Mouse (Mus musculus) ES-CJ7 (cell line): Measurements from ENCODE around the gene Ccdc130.

Source experiments
- DNase-seq: peaks from one replicate; pipeline ENCODE4 v3.0.0; 2011; ENCODE audit warnings: low read depth, low spot score

The Ccdc130 gene

GRCm38 (mm10) chr8:84237542-84238229, 32.5 kb downstream of the Ccdc130 start:
- peak; percentile 80 for DNase-seq

- peak; percentile 100 for DNase-seq
Measured at GRCm38 (mm10) chr8:84236998-84237473, 33.1 kb downstream of the Ccdc130 start, which contains the start of gene Zswim4. Zswim4 (minus strand) TSS chr8:84237055.

- no peak for DNase-seq
Measured at GRCm38 (mm10) chr8:84236410-84236997, 33.7 kb downstream of the Ccdc130 start.

- DNase-seq = no peak
Measured at GRCm38 (mm10) chr8:84235746-84236409, 34.3 kb downstream of the Ccdc130 start.

- DNase-seq = no peak
Measured at GRCm38 (mm10) chr8:84233055-84233454, 37.1 kb downstream of the Ccdc130 start.

- DNase-seq = peak; percentile 85
Measured at GRCm38 (mm10) chr8:84230735-84231134, 39.4 kb downstream of the Ccdc130 start.

DNA sequence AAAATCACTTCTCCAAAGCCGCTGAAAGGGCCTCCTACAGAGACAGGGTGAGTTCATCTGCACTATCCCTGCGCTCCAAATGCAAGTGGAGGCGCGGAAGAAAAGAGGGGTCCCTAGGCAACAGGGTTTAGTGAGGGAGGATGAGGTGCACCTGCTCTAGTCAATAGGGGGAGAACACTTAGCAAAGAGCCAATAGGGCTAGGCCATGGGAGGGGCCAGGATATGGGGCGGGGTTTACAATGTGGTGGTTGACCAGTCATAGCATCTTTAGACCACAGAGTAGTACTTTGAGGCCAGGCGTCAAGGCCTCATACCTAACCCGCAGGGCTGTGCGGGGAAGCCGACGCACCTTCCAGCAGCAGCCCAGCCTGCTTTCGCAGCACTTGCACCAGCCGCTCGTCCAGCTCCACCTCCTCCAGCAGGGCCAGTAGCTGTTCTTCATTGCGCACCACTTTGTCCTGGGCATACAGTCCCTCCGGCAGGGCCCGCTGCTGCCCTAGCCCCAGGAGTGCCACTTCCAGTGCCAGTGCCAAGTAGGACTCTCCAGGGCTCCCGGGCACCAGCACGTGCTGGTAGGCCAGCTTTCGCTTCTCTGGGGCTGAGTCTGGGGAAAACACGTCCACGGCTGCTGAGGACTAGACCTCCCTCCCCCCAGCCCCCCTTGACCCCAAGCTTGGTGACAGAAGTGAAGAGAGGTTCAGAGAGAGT, 46.7 kb downstream of the Ccdc130 start:
- peak; percentile 78 for DNase-seq

GRCm38 (mm10) chr8:84222566-84223165, 47.5 kb downstream of the Ccdc130 start:
- DNase-seq = no peak

DNA sequence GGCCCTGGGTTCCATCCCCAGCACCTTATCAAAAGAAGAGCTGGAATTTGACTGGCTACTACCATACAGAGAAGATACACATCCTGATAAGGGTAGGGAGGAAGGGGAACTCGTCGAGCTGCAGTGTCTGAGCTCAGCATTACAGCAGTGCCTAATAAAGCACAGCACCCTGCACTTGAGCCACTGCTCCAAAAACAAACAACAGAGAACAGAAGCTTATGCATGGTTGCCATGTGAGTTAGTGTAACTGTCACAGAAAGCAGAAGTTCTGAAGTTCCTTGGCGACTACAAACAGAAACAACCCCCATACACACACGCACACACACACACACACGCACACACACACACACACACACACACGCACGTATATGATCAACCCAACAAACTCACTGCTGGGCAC, 50.1 kb downstream of the Ccdc130 start:
- no peak for DNase-seq

GRCm38 (mm10) chr8:84218143-84218542, 52.0 kb downstream of the Ccdc130 start:
- no peak for DNase-seq

DNA sequence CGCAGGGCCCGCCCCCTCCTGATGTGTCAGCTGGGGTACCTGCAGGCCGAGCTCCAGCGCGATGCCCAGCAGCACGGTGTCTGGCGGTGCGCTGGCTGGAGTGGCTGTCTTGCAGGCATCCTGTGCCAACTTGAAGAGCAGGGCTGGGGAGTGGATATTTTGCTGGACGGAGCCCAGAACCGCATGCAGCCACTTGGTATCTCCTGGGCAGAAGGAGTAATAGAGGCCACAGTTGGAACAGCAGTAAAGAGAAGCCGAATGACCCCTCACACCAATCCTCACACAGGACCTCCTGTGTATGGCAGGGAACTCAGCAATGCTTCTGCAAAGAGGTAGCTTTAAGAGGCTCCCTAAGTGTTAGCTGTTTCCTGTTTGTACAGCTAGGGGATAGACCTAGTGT, 53.0 kb downstream of the Ccdc130 start:
- DNase-seq = no peak

DNA sequence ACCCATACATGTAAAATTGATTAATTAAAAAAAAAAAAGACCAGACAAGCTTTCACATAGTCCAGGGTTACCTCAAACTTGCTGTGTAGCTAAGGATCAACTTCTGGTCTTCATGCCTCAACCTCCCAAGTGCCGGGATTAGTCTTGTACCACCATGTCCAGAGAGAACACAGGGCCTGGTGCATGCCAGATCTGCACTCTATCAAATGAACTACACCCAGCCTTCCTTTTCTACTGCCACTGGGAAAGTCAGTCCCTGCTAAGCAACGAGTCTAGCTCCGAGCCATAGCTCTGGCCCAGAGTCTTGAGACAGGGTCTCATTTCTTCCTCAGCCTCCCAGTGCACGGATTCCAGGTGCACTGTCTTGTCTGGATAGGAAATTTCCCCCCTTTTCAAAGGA, 56.9 kb downstream of the Ccdc130 start:
- no peak for DNase-seq

DNA sequence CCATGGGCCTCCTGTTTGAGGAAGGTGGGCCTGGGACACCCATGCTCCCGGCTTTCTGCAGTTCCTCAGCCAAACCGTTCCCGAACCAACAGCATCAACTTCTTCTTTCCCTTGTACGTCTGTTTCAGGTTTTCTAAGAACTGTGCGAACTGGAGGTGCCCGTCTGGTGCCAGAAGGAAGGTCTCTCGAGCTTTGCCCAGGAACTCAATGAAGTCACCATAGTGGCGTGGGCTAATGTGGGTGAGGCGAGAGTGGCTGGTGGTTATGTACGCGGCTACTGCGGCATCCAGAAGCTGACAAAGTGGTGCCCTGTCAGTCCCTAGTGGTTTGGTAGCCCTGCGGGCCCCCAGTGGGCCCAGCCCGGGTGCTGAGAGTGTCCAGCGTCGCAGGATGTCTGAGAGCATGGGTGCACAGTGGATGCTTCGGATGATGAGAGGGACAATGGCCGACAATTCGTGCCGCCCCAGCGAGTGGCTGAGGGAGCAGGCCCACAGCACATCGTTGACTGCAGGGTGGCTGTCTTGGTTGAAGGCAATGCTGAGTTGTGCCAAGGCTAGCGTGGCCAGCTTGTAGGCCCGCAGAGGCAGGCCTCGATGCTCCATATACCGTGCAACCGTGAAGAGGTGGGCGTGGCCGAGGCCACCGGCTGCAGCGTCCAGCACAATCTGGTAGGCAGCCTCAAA, 58.2 kb downstream of the Ccdc130 start:
- no peak for DNase-seq

GRCm38 (mm10) chr8:84211202-84211601, 59.0 kb downstream of the Ccdc130 start:
- DNase-seq = no peak

GRCm38 (mm10) chr8:84210167-84210791, 59.9 kb downstream of the Ccdc130 start:
- peak; percentile 80 for DNase-seq

- DNase-seq = no peak
Measured at GRCm38 (mm10) chr8:84208381-84209380, 61.5 kb downstream of the Ccdc130 start.

DNA sequence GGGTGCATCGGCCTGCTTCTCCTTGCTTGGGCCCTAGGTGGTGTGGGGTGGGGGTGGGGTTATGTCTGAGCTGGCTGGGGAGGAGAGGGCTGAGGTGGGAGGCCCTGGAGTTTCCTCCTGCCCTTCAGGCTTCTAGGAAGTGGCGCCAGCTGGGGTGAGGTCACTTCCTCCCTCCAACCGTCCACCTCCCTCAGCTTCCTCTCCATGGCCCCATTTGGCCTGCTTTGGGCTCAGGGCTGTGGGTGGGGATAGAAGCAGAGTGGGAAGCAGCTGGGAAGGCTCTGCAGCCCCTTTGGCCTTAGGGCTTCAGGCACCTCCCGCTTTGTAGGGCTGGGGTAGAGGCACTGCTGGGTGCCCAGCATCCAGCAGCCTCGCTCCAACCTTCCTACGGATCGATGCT, 62.4 kb downstream of the Ccdc130 start:
- no peak for DNase-seq
